Mouse (Mus musculus): ENCODE measurements at regions not wholly inside any gene's neighbourhood (a gene's known extent, or its start where the extent isn't known, plus 50 kb on each side); places are given as distances from the start of the nearest gene placed in this dataset.

- TF ChIP-seq CTCF (IDR thresholded peaks at IDR 0.05; ENCODE audit: low read depth) (no peak), EP300 (IDR thresholded peaks at IDR 0.05; ENCODE audit: low read depth) (no peak)
Measured at GRCm38 (mm10) chr13:44376160-44376488, 353.1 kb upstream of the Jarid2 start.
